Mouse (Mus musculus) liver, embryonic 12.5 days (tissue): ENCODE data around the gene Prex1. TPM values are rescaled to one million over a fixed set of nuclear protein-coding genes. Genes with fewer than 3 reads are reported as not detected.

Experiments
- ATAC-seq: fragments of 200-750 bp; cut with Nextera tagmentation; 2 replicates; pipeline ENCODE4 v1.8.0; 2017; ENCODE audit warnings: moderate number of reproducible peaks, mild to moderate bottlenecking, moderate library complexity
- H3K27ac ChIP-seq: fragments of 300-500 bp; sonication (generic); 2 replicates; pipeline ENCODE4 v1.5.1; 2016; ENCODE audit warnings: mild to moderate bottlenecking
- H3K27me3 ChIP-seq: fragments of 300-500 bp; sonication (generic); replicated peaks from 2 replicates; pipeline ENCODE4 v1.6.1; 2016; ENCODE audit warnings: mild to moderate bottlenecking, moderate library complexity
- H3K36me3 ChIP-seq: fragments of 300-500 bp; sonication (generic); 2 replicates; pipeline ENCODE4 v1.6.1; 2016; ENCODE audit warnings: mild to moderate bottlenecking, moderate library complexity
- H3K4me1 ChIP-seq: fragments of 300-500 bp; sonication (generic); 2 replicates; pipeline ENCODE4 v1.6.1; 2016
- H3K4me2 ChIP-seq: fragments of 300-500 bp; sonication (generic); 2 replicates; pipeline ENCODE4 v1.6.1; 2016; ENCODE audit warnings: mild to moderate bottlenecking, moderate library complexity
- H3K4me3 ChIP-seq: fragments of 300-500 bp; sonication (generic); 2 replicates; pipeline ENCODE4 v1.5.1; 2016; ENCODE audit warnings: mild to moderate bottlenecking, moderate library complexity
- H3K9ac ChIP-seq: fragments of 300-500 bp; sonication (generic); 2 replicates; pipeline ENCODE4 v1.6.1; 2016; ENCODE audit warnings: mild to moderate bottlenecking, moderate library complexity
- H3K9me3 ChIP-seq: fragments of 300-500 bp; sonication (generic); replicated peaks from 2 replicates; pipeline ENCODE4 v1.6.1; 2016; ENCODE audit warnings: mild to moderate bottlenecking, moderate library complexity
- WGBS: fragments of 180-500 bp; shearing (Covaris S2); methylation state at CpG from one replicate; pipeline ENCODE4 v1.1.7; 2016; ENCODE audit not compliant: insufficient replicate concordance; 5-methylcytosine and 5-hydroxymethylcytosine counted together
- polyA plus RNA-seq: library from polyadenylated mRNA; unstranded; fragments of >200 nt; fragmentation: Nextera tagmentation; extraction: Ambion mirVana; gene quantifications from 2 replicates; pipeline ENCODE4 v1.2.1, GENCODE M21; 2016

Gene Prex1
- polyA plus RNA-seq, 1 experiment from 2014 or later: 17.5 TPM

DNA sequence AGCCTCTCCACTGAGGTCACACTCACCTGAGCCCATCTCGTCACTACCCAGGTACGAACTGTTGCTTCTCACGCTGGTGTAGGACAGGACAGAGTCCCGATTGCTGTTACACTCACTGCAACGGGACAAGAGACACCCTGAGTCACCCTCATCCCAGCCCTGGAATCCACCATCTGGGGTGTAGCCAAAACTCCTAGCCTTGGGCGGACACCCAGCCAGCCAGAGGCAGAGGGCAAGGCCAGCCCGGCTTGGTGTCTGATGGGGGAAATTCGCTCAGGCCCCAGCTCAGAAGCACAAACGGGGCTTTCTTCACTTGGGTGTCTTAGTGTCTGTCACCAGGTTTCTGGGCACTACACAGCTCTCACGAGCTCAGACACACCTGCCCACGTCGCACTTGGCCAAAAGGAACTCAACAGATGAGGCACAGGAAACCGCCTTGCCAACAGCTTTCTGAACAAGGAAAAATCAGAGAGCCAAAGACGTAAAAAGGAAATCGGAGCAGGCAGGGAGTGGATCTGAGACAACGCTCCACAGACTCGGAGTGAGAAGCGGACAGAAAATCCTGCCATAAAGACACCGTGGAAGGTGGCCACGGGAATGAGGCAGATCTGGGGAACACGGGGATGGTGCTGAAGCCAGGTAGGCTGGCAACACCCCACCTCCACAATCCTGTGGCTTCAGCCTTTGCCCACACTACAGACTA lies 131.6 kb downstream of the Prex1 start:
- peaks cover 88% of the 10 kb centered on the region for H3K36me3 ChIP-seq

DNA sequence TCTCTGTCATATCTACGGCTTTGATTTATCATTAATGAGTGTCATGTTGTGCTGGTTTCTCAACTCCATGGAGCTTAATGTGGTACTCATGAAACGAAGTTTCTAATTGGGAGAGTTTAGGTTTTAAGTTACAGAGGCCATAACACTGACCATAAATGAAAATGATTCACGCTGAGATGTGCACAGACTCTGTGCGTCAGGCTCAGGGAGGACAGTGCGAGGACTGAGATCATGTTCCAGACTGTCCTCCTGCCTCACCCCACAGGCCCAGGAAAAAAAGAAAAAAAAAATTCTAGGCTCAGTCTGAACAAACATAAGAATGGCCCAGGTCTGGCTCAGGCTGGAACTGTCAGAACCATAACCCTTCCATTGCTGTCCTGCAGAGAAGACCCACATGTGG lies 133.8 kb downstream of the Prex1 start:
- H3K4me2 ChIP-seq: no peak overlapping the region
- 0 out of 2 replicates have a peak, but pooled peaks cover under 1% of the 10 kb centered on the region for H3K4me1 ChIP-seq
- H3K4me3 ChIP-seq: no peak overlapping the region
- WGBS: 89% methylated on average over 5 of the region's 5 CpGs
- H3K27me3 ChIP-seq: no peaks in the 10 kb centered on the region
- no peak for ATAC-seq
- H3K9ac ChIP-seq: no peak overlapping the region
- no peak overlapping the region for H3K27ac ChIP-seq
- H3K36me3 ChIP-seq: peaks cover 78% of the 10 kb centered on the region
- no peaks in the 10 kb centered on the region for H3K9me3 ChIP-seq

More for the DNA sequence above, 131.6 kb downstream of the Prex1 start:
- Histone ChIP-seq H3K9me3 (no peaks in the 10 kb centered on the region), H3K27ac (no peak overlapping the region), H3K4me2 (no peak overlapping the region), H3K27me3 (no peaks in the 10 kb centered on the region), H3K9ac (no peak overlapping the region), H3K4me1 (no peaks in the 10 kb centered on the region), H3K4me3 (no peak overlapping the region)
- no peak for ATAC-seq
- WGBS: 92% methylated on average over 21 of the region's 21 CpGs

DNA sequence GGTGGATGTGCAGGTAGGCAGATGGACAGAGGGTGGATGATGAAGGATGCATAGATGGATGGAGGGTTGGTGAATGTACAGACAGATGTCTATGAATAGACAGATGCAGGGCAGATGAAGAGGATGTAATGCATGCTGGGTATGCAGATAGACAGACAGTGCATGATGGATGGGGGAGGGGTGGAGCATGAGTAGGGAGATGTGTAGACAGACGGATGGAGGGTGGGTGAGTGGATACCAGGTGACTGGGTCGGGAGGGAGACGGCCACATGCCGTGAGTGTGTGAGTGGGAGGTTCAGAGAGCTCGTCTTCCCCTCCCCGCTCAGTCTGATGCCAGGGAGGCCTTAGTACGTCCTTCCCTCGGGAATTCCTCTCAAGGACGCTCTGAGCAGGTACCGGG lies 134.3 kb downstream of the Prex1 start:
- no peak overlapping the region for H3K27ac ChIP-seq
- no peak overlapping the region for H3K9ac ChIP-seq
- 77% methylated on average over 10 of the region's 10 CpGs for WGBS
- H3K36me3 ChIP-seq: peaks cover 78% of the 10 kb centered on the region
- 0 out of 2 replicates have a peak, but pooled peaks cover 3% of the 10 kb centered on the region for H3K4me1 ChIP-seq
- no peak overlapping the region for H3K4me3 ChIP-seq
- no peak for ATAC-seq
- H3K4me2 ChIP-seq: no peak overlapping the region
- no peaks in the 10 kb centered on the region for H3K9me3 ChIP-seq
- no peaks in the 10 kb centered on the region for H3K27me3 ChIP-seq

DNA sequence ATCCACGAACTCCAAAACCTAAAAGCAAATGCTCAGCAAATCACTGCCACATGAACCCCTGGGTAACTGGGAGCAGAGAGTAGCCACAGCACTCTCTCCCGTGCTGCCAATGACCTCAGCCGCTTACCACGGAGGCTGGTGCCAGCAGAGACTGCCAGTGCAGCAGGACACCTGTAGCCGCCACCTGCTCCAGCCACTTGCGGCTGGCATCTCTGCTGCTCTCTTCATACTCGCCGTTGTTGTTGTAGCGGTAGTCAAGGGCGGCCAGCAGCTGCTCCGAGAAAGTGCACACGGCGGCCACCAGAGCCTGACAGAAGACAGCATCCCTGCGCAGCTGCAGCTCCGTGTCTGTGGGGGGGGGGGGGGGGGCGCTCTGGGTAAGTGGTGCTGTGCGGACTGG lies 138.2 kb downstream of the Prex1 start:
- H3K9ac ChIP-seq: no peak overlapping the region
- no peak overlapping the region for H3K27ac ChIP-seq
- no peak for ATAC-seq
- H3K4me3 ChIP-seq: no peak overlapping the region
- peaks cover 3% of the 10 kb centered on the region; the same call in 1 of the 2 replicates for H3K4me1 ChIP-seq
- 76% methylated on average over 16 of the region's 17 CpGs for WGBS
- no peaks in the 10 kb centered on the region for H3K27me3 ChIP-seq
- H3K36me3 ChIP-seq: peaks cover 68% of the 10 kb centered on the region
- no peaks in the 10 kb centered on the region for H3K9me3 ChIP-seq
- H3K4me2 ChIP-seq: no peak overlapping the region

DNA sequence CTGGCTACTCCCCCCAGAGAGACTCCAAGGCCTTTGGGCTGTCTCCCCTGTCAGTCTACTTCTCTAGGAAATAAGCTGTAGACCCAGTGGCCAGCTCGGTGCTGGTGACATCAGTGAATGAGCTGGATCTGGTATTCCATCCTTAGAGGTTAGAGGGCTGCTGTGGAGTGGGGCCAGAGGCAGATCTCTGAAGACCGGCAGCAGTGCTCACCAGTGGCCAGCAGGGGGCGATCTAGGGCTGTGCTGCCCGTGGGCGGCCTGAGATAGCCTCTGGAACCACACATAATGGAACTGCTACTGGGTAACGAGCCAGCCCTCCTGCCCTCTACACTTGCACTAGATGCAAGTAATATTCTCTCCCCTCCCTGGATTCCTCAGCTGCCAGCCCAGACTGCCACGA lies 138.7 kb downstream of the Prex1 start:
- Histone ChIP-seq H3K27ac (no peak overlapping the region), H3K9me3 (no peaks in the 10 kb centered on the region), H3K4me3 (no peak overlapping the region), H3K4me2 (no peak overlapping the region), H3K36me3 (peaks cover 68% of the 10 kb centered on the region), H3K9ac (no peak overlapping the region), H3K27me3 (no peaks in the 10 kb centered on the region), H3K4me1 (peaks cover 3% of the 10 kb centered on the region; the same call in 1 of the 2 replicates)
- WGBS: 22% methylated on average over 7 of the region's 7 CpGs
- no peak for ATAC-seq

DNA sequence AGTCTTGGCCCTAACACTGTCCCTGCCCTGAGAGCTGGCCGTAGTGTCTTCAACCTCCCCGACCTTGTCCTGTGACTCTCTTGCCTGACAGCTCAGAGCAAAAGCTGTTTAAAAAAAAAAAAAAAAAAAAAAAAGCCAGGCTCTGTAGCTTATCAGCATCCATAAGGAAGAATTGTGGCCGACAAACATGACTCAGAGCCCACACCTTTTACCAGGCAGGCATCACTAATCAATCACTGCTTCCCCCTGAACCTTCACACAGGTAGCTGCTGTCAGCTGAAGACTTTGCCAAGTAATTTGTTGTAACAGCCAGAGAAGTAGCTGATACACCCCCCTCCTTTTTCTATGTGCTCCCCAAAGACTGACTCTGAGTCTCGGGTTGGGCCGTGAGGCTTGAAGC lies 140.0 kb downstream of the Prex1 start:
- no peaks in the 10 kb centered on the region for H3K27me3 ChIP-seq
- no peaks in the 10 kb centered on the region for H3K9me3 ChIP-seq
- no peak overlapping the region for H3K9ac ChIP-seq
- no peak for ATAC-seq
- no peak overlapping the region for H3K27ac ChIP-seq
- peaks cover 70% of the 10 kb centered on the region for H3K36me3 ChIP-seq
- no peak overlapping the region for H3K4me3 ChIP-seq
- WGBS: 64% methylated on average over 5 of the region's 5 CpGs
- no peak overlapping the region for H3K4me2 ChIP-seq
- H3K4me1 ChIP-seq: peaks cover 3% of the 10 kb centered on the region; the same call in 1 of the 2 replicates

DNA sequence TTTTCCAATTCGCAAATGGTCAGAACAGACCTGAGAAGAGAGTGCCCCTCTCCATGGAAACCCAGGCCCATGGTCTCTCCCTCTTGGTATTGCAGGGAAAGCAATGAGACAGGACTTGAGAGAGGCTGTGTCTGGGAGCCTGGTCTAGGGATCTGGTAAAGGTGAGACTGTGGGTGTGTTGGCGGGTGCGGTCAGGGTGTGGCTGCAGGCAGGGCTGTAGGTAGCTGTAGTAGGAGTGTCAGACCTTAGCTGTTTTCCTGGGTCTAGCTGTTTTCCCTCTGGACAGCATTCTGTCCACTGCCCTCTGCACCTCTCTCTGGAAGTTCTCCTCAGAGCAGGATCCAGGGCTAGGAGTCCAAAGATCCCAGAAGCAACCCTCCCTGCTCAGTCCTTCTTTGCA lies 141.3 kb downstream of the Prex1 start:
- Histone ChIP-seq H3K36me3 (peaks cover 76% of the 10 kb centered on the region), H3K9ac (no peak overlapping the region), H3K27ac (no peak overlapping the region), H3K4me3 (no peak overlapping the region), H3K27me3 (no peaks in the 10 kb centered on the region), H3K9me3 (no peaks in the 10 kb centered on the region), H3K4me1 (peaks cover 3% of the 10 kb centered on the region; the same call in 1 of the 2 replicates), H3K4me2 (no peak overlapping the region)
- no peak for ATAC-seq
- WGBS: 96% methylated on average over 3 of the region's 3 CpGs

DNA sequence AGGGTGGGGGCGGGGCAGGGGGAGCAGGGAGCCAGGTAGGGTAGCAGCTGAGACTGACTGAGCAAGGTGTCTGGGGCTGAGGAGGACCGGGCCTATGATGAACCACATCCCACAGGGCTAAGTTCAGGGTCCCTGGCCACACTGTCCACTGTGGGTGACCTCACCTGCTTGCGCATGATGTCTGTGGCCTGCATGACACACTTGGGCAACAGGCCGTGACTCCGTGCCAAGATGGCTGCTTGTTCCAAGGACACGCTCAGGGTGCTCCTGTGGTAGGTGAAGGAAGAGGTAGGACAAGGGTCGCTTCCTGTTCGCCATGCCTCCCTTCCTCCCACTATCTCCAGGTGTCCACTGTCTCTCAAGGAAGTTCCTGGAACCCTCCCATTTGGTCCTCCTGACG lies 144.4 kb downstream of the Prex1 start:
- H3K9ac ChIP-seq: no peak overlapping the region
- H3K36me3 ChIP-seq: peaks cover 62% of the 10 kb centered on the region
- H3K27ac ChIP-seq: no peak overlapping the region
- peaks cover 6% of the 10 kb centered on the region for H3K4me1 ChIP-seq
- no peaks in the 10 kb centered on the region for H3K27me3 ChIP-seq
- 84% methylated on average over 9 of the region's 9 CpGs for WGBS
- no peak overlapping the region for H3K4me2 ChIP-seq
- no peak for ATAC-seq
- H3K9me3 ChIP-seq: no peaks in the 10 kb centered on the region
- no peak overlapping the region for H3K4me3 ChIP-seq

DNA sequence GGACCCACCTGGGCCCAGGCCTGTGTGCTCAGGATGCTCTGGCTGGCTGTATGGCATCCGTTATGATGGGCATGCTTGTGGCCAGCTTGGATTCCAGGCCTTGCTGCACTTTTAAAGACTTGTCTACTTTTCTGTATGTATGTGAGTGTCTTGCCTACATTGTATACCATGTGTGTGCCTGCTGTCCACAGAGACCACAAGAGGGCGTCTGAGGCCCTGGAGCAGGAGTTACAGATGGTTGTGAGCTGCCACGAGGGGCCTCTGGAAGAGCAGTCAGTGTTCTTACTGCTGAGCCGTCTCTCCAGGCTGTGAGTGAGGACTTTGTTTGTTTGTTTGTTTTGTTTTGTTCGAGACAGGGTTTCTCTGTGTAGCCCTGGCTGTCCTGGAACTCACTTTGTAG lies 148.1 kb downstream of the Prex1 start:
- Histone ChIP-seq H3K4me3 (no peak overlapping the region), H3K9me3 (no peaks in the 10 kb centered on the region), H3K27me3 (no peaks in the 10 kb centered on the region), H3K4me2 (no peak overlapping the region), H3K4me1 (peaks cover 11% of the 10 kb centered on the region), H3K27ac (no peak overlapping the region), H3K9ac (no peak overlapping the region), H3K36me3 (peaks cover 37% of the 10 kb centered on the region)
- WGBS: 65% methylated on average over 5 of the region's 5 CpGs
- no peak for ATAC-seq

DNA sequence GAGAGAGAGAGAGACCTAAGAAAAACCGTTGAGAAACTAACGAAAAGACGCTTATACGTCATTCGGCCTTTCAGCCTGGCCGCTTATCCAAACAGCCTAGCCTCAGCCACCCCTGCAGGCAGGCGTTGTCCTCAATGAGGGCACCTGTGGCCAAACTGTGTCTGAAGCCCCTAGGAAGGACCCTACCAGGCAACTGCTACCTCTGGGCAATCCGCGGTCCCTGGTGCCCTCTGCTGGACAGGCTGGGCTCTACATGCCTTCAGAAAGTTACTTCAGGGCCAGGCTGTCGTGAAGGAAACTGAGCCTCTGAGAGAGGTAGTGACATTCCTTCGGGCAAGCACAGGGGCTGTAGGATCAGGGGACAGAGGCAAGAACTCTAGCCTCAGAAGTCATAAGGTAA lies 149.2 kb downstream of the Prex1 start:
- 0 out of 2 replicates have a peak overlapping the region, but pooled peaks have one; percentile 14 for H3K9ac ChIP-seq
- H3K9me3 ChIP-seq: no peaks in the 10 kb centered on the region
- peak overlapping the region; percentile 23; the same call in 1 of the 2 replicates for H3K4me3 ChIP-seq
- no peaks in the 10 kb centered on the region for H3K27me3 ChIP-seq
- H3K36me3 ChIP-seq: peaks cover 27% of the 10 kb centered on the region
- no peak overlapping the region for H3K27ac ChIP-seq
- WGBS: 5% methylated on average over 11 of the region's 11 CpGs
- peaks cover 11% of the 10 kb centered on the region for H3K4me1 ChIP-seq
- peak overlapping the region; percentile 58 for H3K4me2 ChIP-seq
- no peak for ATAC-seq

DNA sequence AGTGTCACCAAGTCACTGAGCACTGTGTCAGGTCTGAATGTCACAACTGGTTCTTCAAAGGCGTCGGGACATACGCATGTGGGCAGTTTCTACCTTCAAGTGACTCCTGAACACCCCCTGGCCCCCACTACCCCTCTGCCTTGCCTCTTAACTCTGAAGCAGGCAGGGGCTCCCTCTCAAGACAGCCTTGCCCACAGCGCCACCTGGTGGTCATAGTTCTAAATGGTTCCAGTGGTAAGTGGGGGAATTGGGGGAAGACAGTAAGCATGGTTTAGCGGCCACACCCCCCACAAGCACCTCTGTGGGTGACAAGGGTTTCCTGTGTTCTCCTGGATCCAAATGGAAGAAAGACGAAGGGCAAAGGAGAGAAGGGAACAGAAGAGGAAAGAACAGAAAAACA lies 149.7 kb downstream of the Prex1 start:
- H3K27me3 ChIP-seq: no peaks in the 10 kb centered on the region; the same call in 1 of the 2 replicates
- H3K9ac ChIP-seq: 0 out of 2 replicates have a peak overlapping the region, but pooled peaks have one; percentile 14
- no peaks in the 10 kb centered on the region for H3K9me3 ChIP-seq
- H3K4me1 ChIP-seq: peaks cover 11% of the 10 kb centered on the region
- H3K4me2 ChIP-seq: peak overlapping the region; percentile 58
- ATAC-seq: no peak
- 16% methylated on average over 6 of the region's 6 CpGs for WGBS
- H3K36me3 ChIP-seq: peaks cover 21% of the 10 kb centered on the region
- no peak overlapping the region for H3K27ac ChIP-seq
- 0 out of 2 replicates have a peak overlapping the region, but pooled peaks have one; percentile 23 for H3K4me3 ChIP-seq

DNA sequence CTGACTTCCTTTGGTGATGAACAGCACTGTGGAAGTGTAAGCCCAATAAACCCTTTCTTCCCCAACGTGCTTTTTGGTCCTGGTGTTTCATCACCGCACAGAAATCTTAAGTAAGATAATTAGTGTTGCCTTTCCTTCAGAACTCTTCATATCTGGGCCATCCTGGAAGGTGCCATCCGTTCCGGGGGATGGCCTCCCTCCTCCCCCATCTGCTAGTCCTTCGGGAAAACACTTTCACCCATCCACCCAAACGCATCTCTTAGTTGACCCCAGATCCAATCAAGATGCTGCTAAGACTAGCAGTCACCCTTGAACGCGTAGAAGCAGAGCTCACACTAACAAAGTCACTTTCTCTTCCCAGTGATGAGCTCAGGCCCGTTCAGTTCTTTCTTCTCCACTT lies 150.6 kb downstream of the Prex1 start:
- Histone ChIP-seq H3K4me2 (no peak overlapping the region), H3K27ac (no peak overlapping the region), H3K27me3 (no peaks in the 10 kb centered on the region; the same call in 1 of the 2 replicates), H3K36me3 (peaks cover 13% of the 10 kb centered on the region), H3K4me1 (peaks cover 11% of the 10 kb centered on the region), H3K9ac (no peak overlapping the region), H3K9me3 (no peaks in the 10 kb centered on the region), H3K4me3 (no peak overlapping the region)
- whole genome bisulfite sequencing: 78% methylated on average over 9 of the region's 9 CpGs
- no peak for ATAC-seq
